In the genomic region with DNA sequence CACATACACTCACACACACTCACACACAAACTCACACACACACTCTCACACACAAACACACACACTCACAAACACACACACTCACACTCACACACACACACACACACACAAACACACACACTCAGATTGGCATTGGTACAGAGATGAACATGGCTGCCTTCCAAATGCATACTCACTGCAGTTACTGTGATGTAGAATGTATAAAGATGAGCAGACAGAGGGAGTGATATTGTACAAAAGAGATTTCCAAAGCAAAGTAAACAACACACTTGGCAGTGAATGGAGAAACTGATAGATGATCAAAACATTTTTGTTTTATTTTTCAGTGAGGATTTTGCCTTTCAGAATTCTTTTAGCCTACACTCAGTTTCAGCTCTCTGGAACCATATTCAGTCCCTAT, we compare ENCODE assay signal across 22 mouse cellular contexts. TPM values are rescaled to one million over a fixed set of nuclear protein-coding genes. Genes with fewer than 3 reads are reported as not detected.
DNase-seq lines count a peak whose midpoint lies in the region; ATAC-seq and TF ChIP-seq lines count a peak whose summit lies in the region.
"Had no signal": no experiment of that assay in that cellular context is flagged by ENCODE, and none has a peak within 500 bp of the region (broad histone marks: within the 10 kb centered on the region; RNA-seq: fewer than 3 reads in every experiment).

No protein-coding gene starts in this region.

- no peak for TF ChIP-seq POLR2A in liver, adult 2 months (IDR thresholded peaks at IDR 0.05; ENCODE audit: extremely low read depth, insufficient read depth, low read length)

- DNase-seq in liver, adult 2 months (ENCODE audit: extremely low read depth, low read depth, low spot score): peak; percentile 25
- DNase-seq in liver, embryonic 11.5 days (ENCODE audit: low spot score): no peak
- no peak for DNase-seq in lung, postnatal 14 days
- peak; percentile 9 for DNase-seq in lung, postnatal 10 days
- no peak for DNase-seq in lung, postnatal 25 days (ENCODE audit: low spot score)
- DNase-seq in brain, embryonic 18.5 days (ENCODE audit: low read depth, low spot score): peak; percentile 1
- DNase-seq in adrenal gland, adult 18-20 months (ENCODE audit: low spot score in 2 of 2): no peak
- DNase-seq: adrenal gland, adult 8-10 months; adrenal gland, postnatal 14 days; adrenal gland, postnatal 36 days; cerebellum, adult 11-12 months; cerebellum, adult 2 months; cerebellum, adult 9-10 months; cerebellum, postnatal 10 days; cerebellum, postnatal 25 days; forebrain, postnatal 0 days had no signal

- ATAC-seq in liver, embryonic 11.5 days (replicated peaks; ENCODE audit: low FRiP score): no peak
- no peak; the same call in 1 of the 2 replicates for ATAC-seq in lung, embryonic 15.5 days (ENCODE audit: borderline replicate concordance, extremely low read depth, low FRiP score, low TSS enrichment)
- ATAC-seq: forebrain, embryonic 15.5 days; forebrain, postnatal 0 days had no signal

- no peak for TF ChIP-seq CTCF in liver, adult 2 months (IDR thresholded peaks at IDR 0.05; ENCODE audit: low read depth, low read length)

- no peaks in the 10 kb centered on the region for H3K4me1 ChIP-seq in liver, adult 2 months (ENCODE audit: control insufficient read depth, insufficient read depth, low read length)
- H3K4me1 ChIP-seq in liver, embryonic 11.5 days (replicated peaks; ENCODE audit: control insufficient read depth, insufficient read depth, low read length): no peaks in the 10 kb centered on the region
- H3K4me1 ChIP-seq in lung, embryonic 15.5 days: no peaks in the 10 kb centered on the region
- H3K4me1 ChIP-seq: embryonic facial prominence, embryonic 10.5 days; embryonic facial prominence, embryonic 12.5 days; forebrain, embryonic 15.5 days had no signal

- H3K36me3 ChIP-seq in liver, adult 2 months (ENCODE audit: control insufficient read depth, insufficient read depth, low read length): peaks cover 61% of the 10 kb centered on the region
- no peaks in the 10 kb centered on the region for H3K36me3 ChIP-seq in liver, embryonic 11.5 days (ENCODE audit: control insufficient read depth, insufficient read depth, low read length)
- H3K36me3 ChIP-seq in lung, embryonic 15.5 days: no peaks in the 10 kb centered on the region
- H3K36me3 ChIP-seq: embryonic facial prominence, embryonic 10.5 days; embryonic facial prominence, embryonic 12.5 days; forebrain, embryonic 15.5 days had no signal

- no peak overlapping the region for H3K27ac ChIP-seq in liver, adult 2 months (replicated peaks; ENCODE audit: insufficient read depth, low read depth, low read length)
- H3K27ac ChIP-seq in liver, embryonic 11.5 days (ENCODE audit: low read depth, low read length): no peak overlapping the region
- H3K27ac ChIP-seq in lung, embryonic 15.5 days: 0 out of 2 replicates have a peak overlapping the region, but pooled peaks have one; percentile 24
- H3K27ac ChIP-seq: embryonic facial prominence, embryonic 10.5 days; embryonic facial prominence, embryonic 12.5 days; forebrain, embryonic 15.5 days had no signal

- H3K27me3 ChIP-seq in liver, adult 2 months (ENCODE audit: control insufficient read depth, insufficient read depth, low read length): no peaks in the 10 kb centered on the region
- no peaks in the 10 kb centered on the region for H3K27me3 ChIP-seq in liver, embryonic 11.5 days (replicated peaks; ENCODE audit: control insufficient read depth, insufficient read depth, low read length)
- no peaks in the 10 kb centered on the region for H3K27me3 ChIP-seq in lung, embryonic 15.5 days
- H3K27me3 ChIP-seq: embryonic facial prominence, embryonic 12.5 days; forebrain, embryonic 15.5 days had no signal

- no peak overlapping the region for H3K4me3 ChIP-seq in liver, adult 2 months (ENCODE audit: insufficient read depth, low read depth, low read length)
- H3K4me3 ChIP-seq in liver, embryonic 11.5 days (ENCODE audit: low read depth, low read length): no peak overlapping the region
- no peak overlapping the region for H3K4me3 ChIP-seq in lung, embryonic 15.5 days
- H3K4me3 ChIP-seq: embryonic facial prominence, embryonic 10.5 days; embryonic facial prominence, embryonic 12.5 days; forebrain, embryonic 15.5 days had no signal

- H3K79me2 ChIP-seq in liver, adult 2 months (ENCODE audit: control insufficient read depth, insufficient read depth, low read length): no peaks in the 10 kb centered on the region

- H3K4me2 ChIP-seq in liver, embryonic 11.5 days: no peak overlapping the region
- no peak overlapping the region for H3K4me2 ChIP-seq in lung, embryonic 15.5 days
- H3K4me2 ChIP-seq: embryonic facial prominence, embryonic 12.5 days; forebrain, embryonic 15.5 days had no signal

- H3K9ac ChIP-seq in liver, adult 2 months (ENCODE audit: low read depth, low read length): no peak overlapping the region
- H3K9ac ChIP-seq in liver, embryonic 11.5 days (ENCODE audit: low read depth, low read length): no peak overlapping the region
- no peak overlapping the region for H3K9ac ChIP-seq in lung, embryonic 15.5 days
- H3K9ac ChIP-seq: embryonic facial prominence, embryonic 12.5 days; forebrain, embryonic 15.5 days; forebrain, postnatal 0 days had no signal

- no peaks in the 10 kb centered on the region for H3K9me3 ChIP-seq in liver, embryonic 11.5 days (ENCODE audit: control insufficient read depth, low read length)
- no peaks in the 10 kb centered on the region for H3K9me3 ChIP-seq in lung, embryonic 15.5 days
- H3K9me3 ChIP-seq: embryonic facial prominence, embryonic 10.5 days; embryonic facial prominence, embryonic 12.5 days; forebrain, embryonic 15.5 days had no signal

RNA-seq across cellular contexts. Expression of a gene that starts 34.5 kb away (rescaled TPM):
- 285 and 296 TPM in 2 replicates for total RNA-seq in liver, adult 2 months (2014; rRNA removed)
- 20.9 and 24.9 TPM in 2 replicates for polyA plus RNA-seq in liver, adult 2 months (2012; rRNA removed)
- 3.5 and 4.5 TPM in 2 replicates for polyA plus RNA-seq in liver, embryonic 11.5 days (2014; fragmentation: Nextera tagmentation; extraction: Ambion mirVana)
- polyA plus RNA-seq in lung, embryonic 15.5 days (2015; fragmentation: Nextera tagmentation; extraction: Ambion mirVana): 1.6 and 1.7 TPM in 2 replicates
- total RNA-seq in adrenal gland, adult 18-20 months (2021): 1 to 10 TPM; 2.2 to 3.2 TPM
- total RNA-seq: MEL had no signal
- polyA plus RNA-seq: C2C12 had no signal

RNA-seq across cellular contexts. Expression of a gene that starts 49.1 kb away (rescaled TPM):
- 3.6 and 4.1 TPM in 2 replicates for total RNA-seq in liver, adult 2 months (2014; rRNA removed)
- 0.34 and 0.43 TPM in 2 replicates for polyA plus RNA-seq in liver, adult 2 months (2012; rRNA removed)
- polyA plus RNA-seq in liver, embryonic 11.5 days (2014; fragmentation: Nextera tagmentation; extraction: Ambion mirVana): 0.83 and 0.84 TPM in 2 replicates
- polyA plus RNA-seq in lung, embryonic 15.5 days (2015; fragmentation: Nextera tagmentation; extraction: Ambion mirVana): 5.1 and 5.6 TPM in 2 replicates
- 10 to 100 TPM; 20.4 to 21.1 TPM for total RNA-seq in adrenal gland, adult 18-20 months (2021)
- total RNA-seq: MEL had no signal
- polyA plus RNA-seq: C2C12 had no signal

Comparison
In these comparisons a context has a peak if more than half of its experiments do, and no peak if none do; other contexts are left out.
1. DNase-seq: peak in liver, adult 2 months (single experiment), lung, postnatal 10 days (single experiment) and brain, embryonic 18.5 days (single experiment); none in liver, embryonic 11.5 days (single experiment), lung, postnatal 14 days (single experiment), lung, postnatal 25 days (single experiment) and adrenal gland, adult 18-20 months (0 of 2).